Mouse (Mus musculus): ENCODE measurements at regions not wholly inside any gene's neighbourhood (a gene's known extent, or its start where the extent isn't known, plus 50 kb on each side); places are given as distances from the start of the nearest gene placed in this dataset.

DNA sequence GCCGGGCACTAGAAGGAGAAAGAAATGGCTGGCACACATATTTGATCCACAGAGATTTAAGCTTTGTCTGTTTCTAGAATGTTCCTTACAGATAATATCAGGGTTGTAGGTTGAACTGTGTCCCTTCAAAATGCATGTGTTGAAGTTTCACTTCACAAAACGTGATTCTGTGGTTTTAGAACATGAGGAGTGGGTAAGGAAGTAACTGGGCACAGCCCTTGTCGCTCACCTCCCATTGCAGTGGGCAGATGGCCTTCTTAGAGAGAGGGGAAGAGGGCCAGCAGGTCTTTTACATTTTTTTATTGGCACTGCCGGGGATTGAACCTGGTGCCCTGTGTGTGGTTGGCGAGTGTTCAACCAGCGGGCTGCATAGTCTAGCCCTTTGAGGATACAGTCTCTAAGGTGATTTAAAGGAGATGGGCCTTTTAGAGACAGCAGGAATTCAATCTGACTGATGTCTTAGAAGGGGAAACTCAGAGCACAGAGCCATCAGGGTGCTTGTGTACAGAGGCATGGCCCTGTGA is 64.0 kb upstream of the Gjb5 start:
- in situ Hi-C loops (cut with MboI, MseI), result no loop called here

DNA sequence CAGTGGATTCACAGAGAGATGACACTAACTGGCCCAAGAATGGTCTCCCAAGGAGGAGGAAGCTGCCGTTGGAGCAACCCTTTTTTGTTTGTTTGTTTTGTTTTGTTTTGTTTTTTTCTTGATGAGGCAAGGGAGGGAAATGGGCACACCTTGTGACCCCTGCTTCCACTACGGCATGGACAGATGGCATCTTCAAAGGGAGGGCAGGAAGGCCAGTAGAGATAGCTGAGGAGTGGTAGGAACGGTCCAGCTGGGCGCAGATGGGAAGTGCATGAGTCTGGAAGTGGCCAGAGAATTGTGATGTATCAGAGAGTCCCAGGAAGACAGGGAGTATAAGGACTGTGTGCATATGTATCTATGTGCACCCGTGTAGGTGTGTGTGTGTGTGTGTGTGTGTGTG is 63.1 kb upstream of the Gjb5 start:
- in situ Hi-C loops (cut with MboI, MseI), result no loop called here

DNA sequence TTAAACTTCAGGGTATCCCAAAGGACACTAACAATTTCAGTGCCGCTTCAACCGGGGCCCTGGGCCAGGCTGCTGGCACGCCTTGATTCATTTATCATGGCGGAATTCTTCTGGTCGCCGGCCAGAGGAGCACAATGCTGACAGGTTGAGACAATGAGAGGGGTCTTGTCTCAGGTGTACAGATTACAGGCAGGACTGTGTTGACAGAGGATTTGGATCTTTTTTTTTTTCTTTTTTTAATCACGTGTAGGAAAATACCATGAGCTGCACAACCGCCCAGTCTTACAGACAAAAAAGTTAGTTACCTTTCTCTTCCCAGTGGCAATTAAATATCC is 61.8 kb upstream of the Gjb5 start:
- in situ Hi-C loops (cut with MboI, MseI), result no loop called here

DNA sequence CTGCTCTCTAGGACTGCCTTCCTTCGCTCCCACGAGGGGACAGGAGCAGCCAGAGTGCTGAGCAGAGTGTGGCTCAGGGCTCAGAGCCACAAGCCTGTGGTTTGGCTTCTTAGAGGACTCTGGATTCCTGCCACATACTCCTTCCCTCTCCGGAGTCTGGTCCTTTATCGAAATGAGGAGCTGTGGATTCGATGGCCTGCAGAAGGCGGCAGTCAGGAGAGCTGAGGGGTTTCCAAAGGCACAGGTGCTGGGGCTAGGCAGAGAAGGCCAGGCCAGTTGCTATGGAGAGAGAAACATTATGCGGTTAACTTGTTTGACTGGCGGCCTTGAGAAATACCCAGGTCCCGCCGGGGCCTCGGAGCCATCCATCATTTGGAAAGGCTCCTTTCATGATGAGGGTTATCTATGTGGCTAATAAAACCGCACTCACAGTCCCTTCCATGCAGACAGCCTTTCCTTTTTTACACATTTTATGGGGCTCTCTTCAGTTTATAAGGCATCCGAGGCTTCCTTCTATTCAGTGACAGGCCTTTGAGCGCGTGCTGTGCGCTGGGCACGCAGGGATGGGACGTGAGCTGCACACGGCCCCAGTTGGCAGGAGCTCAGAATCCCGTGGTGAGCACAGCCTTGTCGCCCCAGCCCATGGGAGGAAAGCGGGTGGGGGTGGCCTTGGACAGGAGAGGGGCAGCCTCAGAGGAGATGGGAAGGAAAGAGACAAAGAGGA is 61.2 kb upstream of the Gjb5 start:
- in situ Hi-C loops (cut with MboI, MseI), result no loop called here

DNA sequence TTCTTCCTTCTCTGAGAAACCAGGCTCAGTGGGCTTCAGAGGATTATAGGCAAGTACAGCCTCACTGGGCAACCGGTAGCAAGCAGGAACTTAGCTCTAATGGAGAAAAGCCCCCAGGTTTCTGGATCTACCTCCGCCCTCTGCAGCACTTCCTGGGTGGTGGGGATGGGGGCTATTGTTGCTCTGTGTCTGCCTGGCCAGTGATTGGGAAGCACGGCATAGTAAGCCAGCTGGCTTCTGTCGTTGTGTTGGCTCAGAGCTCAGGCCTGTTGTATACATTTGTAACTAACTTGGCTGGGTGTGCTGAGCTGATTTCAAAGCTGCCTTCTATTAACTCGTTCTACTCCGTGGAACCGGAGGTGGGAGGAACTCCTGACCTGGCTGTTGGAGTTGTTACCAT is 58.9 kb upstream of the Gjb5 start:
- in situ Hi-C loops (cut with MboI, MseI), result no loop called here

DNA sequence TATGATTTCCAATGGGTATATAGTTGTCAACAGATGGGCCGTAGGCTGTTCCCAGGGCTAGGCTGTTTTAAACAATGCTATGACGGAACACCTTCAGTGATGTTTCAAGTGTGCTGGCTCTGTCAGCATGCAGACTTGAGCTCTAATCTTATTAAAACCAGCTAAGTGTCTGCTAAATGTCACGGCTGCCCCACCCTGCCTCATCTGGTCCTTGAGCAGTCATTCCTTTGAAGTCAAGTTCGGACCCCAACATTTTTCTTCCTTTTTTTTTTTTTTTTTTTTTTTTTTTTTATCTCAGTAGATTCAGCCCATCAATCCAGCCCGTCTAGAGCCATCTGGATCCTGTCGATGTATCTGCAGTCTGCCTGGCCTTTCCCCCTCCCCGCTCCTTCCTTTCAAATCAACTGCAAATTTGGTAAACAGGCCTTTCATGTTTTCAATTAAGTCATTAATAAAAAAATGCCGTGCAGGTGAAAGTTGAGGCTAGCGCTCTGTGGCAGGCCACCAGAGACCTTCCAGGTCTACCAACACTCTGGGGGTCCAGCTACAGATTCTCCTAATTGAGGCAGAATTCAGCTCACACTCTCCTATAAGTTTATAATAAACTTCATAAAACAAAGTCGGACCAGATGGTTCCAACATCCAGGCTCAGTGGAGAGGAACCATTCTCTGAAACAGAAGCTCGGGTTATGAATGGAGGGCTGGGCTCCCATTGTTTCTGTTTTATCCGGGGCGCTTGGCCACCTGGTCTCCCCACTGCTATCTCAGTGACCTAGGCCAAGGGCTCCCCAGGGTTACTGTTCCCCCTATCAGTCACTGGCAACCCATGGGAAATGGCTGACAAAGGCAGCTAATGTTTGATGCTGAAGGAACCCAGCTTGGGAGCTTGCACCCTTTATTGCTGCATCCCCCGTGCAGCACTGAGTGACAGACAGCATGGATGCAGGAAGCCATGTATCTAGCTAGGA is 56.3 kb upstream of the Gjb5 start:
- in situ Hi-C loops (cut with MboI, MseI), result no loop called here

Data from regulatory T cell (primary cell).